Mouse (Mus musculus): ENCODE results near the gene Prkn. TPM values are rescaled to one million over a fixed set of nuclear protein-coding genes. Genes with fewer than 3 reads are reported as not detected.

Gene Prkn
- total RNA-seq, 2 experiments from 2014 or later, result 12.2 to 12.9 TPM

DNA sequence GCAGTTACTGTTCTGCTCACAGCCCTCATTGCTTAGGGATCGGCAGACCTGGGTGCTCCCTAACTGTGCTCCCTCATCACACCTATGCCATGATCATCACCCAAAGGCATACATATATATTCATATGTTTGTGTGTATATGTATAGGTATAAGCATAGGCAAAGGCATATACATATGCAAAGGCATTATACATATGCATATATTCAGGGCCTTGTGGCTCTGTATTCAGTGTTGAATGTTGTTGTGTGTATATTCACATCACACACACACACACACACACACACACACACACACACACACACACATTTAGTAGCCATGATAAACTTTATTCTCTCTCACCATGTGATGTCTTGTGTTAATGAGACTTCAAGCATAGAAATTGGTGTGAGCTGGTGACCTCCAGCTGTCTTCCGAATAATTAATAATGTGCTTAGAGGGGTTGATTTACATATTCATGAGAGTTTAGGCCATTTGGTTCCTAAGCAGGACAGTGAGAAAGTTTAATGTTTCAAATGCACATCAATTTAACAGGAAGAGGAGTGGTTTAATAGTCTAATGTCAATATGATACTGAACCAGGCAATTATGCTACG lies 804.8 kb downstream of the Prkn start:
- no peak for DNase-seq

DNA sequence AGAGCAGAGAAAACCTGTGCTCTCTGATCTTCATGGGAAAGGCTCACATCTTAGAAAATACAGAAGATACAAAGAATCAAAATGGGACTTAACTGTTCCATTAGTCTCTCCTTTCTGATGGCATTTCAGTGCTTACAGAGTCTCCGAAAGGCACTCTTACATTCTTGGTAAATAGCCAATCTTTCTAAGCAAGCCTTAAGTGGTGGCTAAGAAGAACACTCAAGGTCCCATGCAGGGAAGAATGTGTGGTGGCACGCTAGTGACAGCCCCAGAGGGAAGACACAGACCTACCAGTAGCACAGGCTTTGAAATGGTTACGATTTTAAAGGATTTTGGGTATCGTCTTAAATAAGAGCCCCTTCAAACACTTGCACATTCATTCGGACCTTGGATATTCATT lies 816.2 kb downstream of the Prkn start:
- DNase-seq, result no peak

DNA sequence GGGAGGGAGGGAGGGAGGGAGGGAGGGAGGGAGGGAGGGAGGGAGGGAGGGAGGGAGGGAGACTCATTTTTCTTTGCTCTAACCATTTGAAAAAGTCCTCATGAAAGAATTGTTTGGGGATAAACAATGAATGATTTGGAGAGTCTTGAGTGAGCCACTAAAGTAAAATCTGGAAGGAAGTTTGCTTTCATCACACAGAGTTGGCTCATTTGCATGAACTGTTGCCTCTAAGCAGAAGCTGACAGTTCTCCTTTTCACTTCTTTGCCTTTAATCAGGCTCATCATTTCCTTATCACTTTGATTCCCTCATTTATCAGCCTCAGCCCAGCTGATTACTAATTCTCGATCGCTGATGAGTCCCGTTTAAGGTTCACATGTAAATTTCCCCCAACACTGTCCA lies 816.7 kb downstream of the Prkn start:
- no peak for DNase-seq

DNA sequence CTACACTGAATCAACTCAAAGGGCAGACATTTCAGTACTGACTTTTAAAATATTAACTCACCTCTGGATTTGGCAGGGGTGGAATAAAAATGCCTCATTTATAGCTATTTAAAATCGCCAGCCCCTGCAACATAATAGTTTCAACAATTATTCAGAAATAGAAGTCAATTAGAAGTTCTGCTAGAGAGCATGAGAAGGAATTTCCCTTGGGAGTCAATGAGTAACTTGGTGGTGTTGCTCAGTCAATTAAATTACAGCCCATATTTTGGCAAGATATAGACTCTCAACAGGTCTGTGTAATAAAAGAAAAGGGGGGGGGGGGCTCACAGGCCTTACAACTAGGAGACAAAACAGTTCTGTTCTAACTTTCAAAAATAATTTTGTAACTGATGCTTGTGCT lies 821.7 kb downstream of the Prkn start:
- DNase-seq, result no peak

DNA sequence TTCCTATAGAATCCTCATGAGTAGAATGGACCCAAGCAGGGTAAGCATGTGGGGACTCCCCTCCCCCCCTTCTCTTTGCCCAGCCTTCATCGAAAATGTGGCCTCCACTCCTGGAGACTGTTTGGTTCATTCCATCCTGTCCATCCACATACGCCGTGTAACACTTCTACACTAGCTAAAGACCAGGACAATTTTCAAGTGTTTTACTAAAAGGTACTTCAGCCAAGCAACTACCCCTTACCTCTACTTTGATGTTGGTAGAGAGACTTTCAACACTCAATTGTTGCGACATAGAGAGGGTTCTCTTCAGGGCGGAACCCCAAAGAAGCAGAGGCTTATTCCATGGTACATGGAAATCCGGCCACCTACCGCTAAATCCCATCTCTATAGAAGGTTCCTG lies 823.3 kb downstream of the Prkn start:
- no peak for DNase-seq

DNA sequence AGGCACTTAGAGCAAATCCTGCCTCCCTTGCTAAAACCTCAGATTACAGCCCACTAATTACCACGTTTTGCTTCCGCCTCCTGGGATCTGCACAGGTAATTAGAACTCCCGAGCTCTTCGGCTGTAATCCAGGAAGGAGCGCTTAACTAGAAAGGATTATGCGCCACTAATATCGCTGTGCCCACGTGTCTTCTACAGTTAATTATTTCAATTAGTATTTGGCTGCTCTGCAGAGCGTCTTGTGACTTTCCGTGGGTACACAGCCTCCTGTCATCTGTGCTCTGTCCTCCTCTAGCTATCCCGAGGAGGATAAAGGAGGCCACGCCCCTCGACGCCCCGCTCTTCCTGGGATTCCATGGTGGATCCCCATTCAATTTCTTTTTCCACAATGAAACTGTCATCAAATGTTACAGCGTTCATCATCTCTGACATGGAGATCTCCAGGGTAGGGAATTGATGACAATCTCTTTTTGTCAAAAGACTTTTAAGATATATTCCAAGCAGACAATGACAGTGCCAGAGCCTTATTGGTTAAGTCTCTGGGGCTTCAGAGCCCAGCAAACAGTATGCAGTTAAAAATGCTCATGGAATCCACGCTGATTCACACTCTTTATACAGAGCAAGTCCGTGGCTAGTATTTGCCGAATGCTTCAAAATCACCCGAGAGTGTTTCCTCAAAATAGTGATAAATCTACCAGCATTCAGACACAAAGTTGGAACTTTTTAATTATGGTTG lies 824.6 kb downstream of the Prkn start:
- DNase-seq, result no peak

DNA sequence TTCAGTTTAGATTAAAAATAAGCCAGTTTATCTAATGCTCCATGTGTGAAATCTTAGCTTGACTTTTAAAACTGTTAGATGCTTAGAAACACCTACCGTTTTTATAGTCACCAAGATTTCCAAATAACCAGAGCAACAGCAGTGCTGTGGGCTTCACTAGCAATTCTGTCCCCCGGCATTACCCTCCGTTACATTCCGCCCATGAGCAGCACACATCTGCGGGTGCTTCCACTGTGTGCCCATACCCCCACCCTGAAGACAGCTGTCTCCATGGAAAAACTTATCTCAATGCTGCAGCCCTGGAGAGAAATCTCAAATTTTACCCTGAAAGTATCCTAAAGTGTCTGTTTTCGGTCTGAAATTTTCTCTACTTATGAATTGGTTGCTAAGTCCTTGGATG lies 839.5 kb downstream of the Prkn start:
- no peak for DNase-seq

DNA sequence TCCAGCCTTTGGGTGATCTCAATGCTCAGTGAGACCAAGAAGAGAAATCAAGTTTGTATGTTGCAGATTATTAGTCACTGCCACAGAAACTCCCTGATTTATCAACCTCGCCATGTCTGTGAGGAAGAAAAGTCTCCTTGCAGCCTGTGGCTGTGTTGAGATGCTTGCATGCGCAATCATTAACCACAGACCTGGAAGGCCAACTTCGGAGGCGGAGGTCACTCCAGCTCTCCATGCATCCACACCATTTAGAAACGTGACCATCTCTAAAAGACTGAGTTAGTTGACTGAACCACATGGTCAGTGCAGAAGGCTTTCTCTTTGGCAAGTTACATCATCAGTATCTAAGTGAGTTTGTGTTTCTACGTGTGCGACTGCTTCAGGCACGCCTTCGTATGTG lies 840.3 kb downstream of the Prkn start:
- DNase-seq, result no peak

DNA sequence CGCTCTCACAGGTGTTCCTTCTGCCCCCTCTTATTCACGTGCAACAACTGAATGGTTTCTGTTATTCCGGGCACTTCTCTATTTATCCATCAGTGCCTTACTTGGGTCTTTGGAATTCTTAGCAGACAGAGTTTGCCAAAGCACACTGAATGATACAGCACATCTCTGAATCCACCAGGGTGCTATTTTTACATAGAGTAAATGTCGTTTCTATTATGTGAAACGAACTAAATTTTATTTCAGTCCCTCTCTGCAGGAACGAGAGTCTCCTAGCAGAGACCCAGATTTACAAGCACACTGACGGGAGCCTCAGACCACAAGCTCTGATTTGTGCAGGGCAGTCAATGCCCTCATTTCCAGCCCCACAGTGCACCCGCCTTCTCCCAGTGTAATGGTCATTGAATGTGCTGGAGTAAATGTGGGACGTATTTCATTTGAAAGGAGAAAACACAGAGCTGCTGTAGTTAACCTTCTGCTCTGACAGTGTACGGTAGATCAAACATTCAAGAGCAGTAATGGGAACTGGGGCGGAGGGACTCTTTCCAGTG lies 841.7 kb downstream of the Prkn start:
- DNase-seq, result no peak

DNA sequence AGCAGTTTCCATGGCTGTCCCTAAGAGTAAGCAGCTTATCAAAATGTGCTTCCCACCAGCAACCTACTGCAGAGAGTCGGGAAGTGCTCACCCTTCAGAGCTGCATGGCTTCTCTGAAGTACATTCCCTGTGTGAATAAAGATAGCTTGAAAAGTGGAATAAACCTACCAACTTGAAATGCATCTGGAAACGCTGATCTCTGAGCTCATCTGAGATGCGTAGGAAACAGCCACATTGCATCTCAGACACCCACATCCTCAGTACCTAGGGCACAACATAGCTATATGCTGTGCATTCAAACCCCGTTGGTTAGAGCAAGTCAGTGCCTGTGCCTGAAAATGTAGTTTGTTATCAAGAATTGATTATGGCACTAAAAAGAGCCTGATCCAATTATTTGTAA lies 864.8 kb downstream of the Prkn start:
- no peak for DNase-seq

DNA sequence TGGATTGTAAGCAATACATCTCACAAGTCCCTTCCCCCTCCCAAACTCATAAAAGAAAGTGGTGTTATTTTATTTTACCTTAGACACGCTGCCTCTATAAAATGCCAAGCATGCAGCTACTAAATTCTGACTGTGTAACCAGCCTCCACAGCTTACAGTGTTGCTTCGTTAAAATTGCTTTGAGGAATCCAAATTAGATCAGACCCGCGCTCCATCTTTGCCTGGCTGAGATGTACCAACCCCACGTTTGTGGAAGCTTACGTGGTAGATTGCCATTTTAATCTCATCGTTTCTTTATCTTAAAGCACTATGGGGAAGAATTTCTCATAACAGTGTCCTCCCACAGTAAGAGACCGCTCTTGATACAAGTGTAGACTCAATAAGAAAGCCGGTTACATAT lies 865.6 kb downstream of the Prkn start:
- DNase-seq, result no peak

DNA sequence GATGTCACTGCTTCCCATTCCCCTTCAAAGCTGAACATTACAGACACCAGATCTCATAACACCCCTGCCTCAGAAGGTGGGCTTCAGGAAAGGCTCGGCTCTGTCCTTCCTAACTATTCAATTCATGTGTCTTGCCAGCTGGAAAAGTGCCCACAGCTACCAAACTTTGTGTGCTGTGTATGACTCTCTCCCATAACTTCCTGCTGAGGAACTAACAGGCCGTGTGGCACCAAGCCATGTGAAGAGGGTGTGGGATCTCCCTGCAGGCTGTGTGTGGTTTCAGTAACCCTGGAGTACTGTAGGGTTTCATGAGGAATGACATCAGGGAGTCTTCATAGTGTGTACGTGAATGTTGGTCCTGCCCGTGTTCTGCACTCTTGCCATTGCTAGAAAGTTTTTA lies 871.9 kb downstream of the Prkn start:
- no peak for DNase-seq

DNA sequence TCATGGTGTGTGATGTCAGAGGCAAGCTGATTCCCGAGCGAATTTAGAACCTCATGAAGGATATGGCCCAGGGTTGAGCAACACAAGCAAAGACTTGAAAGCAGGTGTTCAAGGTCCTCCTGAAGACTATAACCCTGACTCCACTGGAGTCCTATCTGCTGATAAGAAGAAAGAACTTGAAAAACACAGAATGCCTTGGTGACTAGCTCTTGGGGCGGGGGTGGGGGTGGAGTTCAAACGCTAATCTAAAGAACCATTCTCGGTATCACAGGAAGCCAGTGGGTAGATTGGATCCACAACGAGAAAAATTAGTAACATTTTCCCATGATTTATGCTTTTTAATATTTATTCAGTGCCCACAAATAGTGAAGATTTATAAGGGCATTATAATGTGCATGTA lies 879.6 kb downstream of the Prkn start:
- DNase-seq, result no peak

DNA sequence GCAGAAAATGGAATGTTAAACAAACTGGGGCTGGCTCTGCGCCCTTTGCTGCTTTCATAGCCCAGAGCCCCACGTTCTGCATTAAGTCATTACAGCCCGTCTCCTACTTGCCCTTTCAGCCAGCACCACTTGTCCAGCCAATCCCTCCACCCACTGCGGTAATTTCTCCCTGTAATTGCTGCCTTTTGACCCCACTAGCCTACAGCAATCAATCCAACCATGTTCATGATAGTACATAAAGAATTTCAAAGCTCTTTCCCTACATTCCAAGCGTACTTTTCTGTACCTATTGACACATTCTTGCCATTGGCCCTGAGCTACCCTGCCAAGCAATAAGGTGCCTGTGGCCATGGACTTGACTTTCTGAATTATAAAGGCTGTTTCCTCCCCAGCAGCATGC lies 881.7 kb downstream of the Prkn start:
- DNase-seq, result no peak

DNA sequence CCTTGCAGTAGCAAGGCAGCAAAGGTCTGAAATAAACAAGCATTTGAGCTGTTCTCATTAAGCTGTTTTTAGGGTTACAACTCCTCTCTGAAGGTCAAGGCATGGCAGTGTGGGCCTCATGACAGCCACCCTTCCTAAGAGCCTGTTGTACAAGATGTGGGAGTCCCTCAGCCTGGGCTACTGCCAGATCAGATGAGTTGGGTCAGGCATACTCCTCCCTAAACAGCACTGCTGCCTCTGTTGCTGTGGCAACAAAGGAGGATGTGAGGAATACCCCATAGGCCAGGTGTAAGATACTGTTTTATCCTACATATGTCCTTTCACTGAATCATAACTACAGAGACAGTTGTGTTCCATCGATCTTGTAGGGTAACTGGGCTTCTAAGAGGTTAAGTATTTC lies 882.3 kb downstream of the Prkn start:
- no peak for DNase-seq

DNA sequence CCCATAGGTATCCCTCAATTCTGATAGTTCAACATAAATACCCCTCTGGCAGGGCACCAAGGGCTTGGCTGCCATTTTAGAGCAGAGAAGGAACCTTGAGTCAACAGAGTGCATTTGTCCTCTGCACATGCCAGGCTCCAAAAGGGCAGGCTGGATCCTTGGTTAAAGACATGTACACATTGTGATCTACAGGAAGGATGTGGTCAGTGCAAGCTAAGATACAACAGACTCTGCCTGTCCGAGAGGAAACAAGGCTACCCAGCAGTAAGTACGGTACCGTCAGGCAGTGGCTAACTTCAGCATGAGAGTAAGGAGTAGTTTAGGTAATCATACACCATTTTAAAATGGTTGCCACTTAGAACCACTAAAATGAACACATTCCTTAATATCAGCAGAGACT lies 884.0 kb downstream of the Prkn start:
- DNase-seq, result no peak

DNA sequence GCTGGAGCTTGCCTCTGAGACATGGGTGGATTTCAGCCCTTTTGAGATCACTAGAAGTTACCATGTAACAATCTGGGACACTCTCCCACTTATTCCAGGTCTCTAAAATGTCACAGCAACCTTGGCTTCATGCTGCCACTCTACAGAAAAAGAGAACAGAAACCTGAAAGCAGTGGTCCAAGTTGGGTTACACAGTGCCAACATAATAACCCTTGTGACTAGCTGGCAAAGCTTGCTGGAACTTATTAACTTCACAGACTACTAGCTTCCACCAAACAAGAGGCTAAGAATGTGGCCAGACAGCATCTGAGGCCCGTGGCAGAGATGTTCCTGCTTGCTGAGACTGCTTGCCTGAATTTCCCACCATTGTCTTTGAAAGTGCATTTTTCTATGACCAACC lies 886.9 kb downstream of the Prkn start:
- no peak for DNase-seq

DNA sequence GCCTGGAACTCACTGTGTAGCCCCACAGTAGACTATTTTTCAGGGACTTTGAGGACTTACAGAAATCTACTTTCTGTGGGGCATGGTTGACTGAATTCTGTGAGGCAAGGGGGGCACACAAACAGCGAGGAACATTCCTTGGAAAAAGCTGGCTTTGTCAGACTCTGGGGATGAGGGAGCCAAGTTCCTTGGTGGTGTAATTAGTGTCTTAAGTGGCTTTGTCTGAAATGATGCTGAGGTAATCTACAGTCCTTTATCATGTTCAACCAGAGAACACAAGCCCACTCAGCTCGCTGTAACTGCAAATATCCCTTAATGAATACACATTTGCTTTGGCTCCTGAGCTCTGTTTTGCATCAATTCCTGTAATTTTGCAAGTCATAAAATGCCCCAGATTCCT lies 888.1 kb downstream of the Prkn start:
- no peak for DNase-seq

DNA sequence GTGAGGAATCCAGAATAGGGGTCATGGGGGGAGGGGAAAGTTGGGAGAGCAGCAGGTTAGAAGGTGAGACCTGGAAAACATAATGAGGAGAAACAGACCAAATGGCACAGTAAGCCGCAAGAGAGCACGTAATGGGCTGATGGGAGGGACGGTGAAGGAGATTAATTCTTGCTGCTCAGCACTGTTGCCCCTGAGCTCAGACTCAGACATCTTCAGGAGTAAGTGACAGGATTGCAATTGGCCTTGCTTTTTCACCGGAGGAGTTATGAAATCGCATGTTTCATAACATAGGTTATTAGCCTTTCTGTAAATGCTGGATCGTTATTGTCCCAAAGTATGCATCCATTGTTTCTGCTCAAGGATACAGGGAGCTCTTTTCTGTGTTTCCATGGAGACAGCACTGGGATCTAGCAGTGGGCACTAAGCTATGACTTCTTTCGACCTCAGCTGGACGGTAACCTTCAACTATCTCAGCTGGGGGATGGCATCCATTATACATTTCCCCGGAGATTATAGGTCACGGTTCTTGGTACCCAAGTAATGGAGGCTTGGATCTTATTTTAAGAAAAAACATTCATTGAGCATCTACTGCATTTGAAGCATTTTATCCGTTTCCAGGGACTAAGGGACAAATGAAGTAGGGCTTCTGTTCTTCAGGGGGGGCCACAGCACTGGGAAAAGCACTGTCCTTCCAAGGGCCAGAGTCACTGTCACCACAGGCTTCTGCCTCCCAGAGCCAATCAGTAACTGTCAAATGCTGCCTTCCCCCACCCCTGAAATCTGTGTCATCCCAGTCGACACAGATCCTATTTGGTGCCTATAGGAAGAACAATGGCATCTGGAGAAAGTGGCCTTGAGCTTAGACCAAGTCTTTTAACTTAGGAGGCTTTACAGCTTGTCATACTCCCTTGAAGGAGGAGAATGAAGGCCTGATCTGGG lies 890.7 kb downstream of the Prkn start:
- DNase-seq, result no peak

DNA sequence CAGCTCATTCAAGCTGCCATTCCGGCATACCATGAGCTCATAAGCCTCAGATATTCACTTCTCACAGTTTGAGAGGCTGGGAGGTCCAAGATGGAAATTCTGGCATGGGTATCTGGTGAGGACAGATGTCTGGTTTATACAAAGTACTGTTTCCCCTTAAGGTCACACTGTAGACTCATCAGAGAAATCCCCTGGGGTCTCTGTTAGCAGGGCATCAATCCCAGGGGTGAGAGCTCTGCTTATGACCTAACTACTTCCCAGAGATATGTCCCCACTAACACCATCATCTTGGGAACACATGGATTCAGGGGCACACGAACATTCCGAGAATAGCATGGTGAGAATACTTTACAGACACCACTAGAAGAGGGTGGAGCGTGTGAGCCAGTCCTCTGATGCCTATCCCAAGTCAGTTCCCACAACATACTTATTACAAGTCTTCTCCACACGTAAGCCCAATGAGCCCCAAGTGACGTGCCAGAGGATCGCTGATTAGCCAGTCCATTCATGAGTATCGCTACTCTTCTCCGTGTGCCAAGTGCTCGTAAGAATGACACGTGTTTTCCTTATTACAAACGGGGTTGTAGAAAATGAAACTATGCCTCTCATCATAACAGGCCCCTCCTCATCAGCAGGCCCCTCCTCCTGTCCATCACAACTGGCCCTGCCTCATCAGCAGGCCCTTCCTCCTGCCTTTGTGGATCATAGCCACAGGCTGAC lies 895.1 kb downstream of the Prkn start:
- DNase-seq, result no peak

DNA sequence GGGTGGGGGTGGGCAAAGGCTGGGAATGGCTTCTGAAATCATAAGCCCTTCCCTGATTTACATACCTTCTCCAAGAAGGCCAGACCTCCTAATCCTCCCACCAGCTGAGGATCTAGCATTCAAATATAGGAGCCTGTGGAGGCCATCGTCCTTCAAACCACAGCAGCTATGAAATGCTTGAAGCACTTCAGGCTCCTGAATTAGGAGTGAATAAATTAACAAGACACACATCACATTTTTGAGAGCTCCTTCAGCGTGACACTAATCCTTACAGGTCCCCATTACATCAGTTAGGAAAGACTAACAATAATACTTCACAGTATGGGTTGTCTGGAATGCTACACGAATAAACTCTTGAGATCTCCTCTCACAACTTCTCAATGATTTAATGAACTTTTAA lies 896.3 kb downstream of the Prkn start:
- no peak for DNase-seq

DNA sequence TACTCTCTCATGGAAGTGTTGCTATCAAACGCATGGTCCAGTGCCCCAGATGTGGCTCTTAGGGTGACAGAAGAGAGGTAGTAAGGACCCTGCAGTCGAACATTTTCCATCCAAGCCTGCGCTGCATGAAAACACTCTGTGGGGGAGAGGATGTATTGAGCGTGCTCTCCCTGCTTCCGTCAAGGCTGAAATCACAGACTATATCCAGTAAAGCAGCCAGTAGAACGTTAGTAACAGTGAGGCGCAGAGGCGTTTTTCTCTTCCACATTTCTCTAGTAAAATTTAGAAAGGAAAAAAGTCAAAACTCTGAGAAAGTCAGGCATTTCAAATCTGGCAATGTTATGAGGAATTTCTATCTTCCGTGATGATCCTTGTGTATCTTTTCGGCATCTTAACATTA lies 897.7 kb downstream of the Prkn start:
- DNase-seq, result no peak

Data from gastrocnemius, postnatal 25 days (tissue).